Mouse (Mus musculus): ENCODE data around the gene Colq.

GRCm38 (mm10) chr14:31594693-31595092, 3.5 kb upstream of the Colq start:
- TF ChIP-seq CTCF (IDR thresholded peaks at IDR 0.05; ENCODE audit: control insufficient read depth, insufficient read depth, insufficient read length) (no peak), CEBPB (IDR thresholded peaks at IDR 0.05; ENCODE audit: low read depth) (no peak)
